Mouse (Mus musculus): ENCODE measurements around the gene Pnrc2. TPM values are rescaled to one million over a fixed set of nuclear protein-coding genes. Genes with fewer than 3 reads are reported as not detected.
A peak's percentile ranks its signal among the peaks of the same experiment; 100 is the strongest.

Pnrc2 gene
- polyA plus RNA-seq, 1 experiment from 2014 or later, result 224 TPM

- Histone ChIP-seq H3K9ac (ENCODE audit: low read length) (peak overlapping the region; percentile 88), H3K4me3 (ENCODE audit: low read length) (peak overlapping the region; percentile 91), H3K4me1 (replicated peaks; ENCODE audit: control insufficient read depth, insufficient read depth, low read length) (peaks cover 32% of the 10 kb centered on the region), H3K4me2 (ENCODE audit: low read depth, low read length) (peak overlapping the region; percentile 76), H3K36me3 (ENCODE audit: control insufficient read depth, insufficient read depth, low read length) (no peaks in the 10 kb centered on the region), H3K9me3 (ENCODE audit: control insufficient read depth, low read length) (no peaks in the 10 kb centered on the region), H3K27me3 (ENCODE audit: control insufficient read depth, insufficient read depth, low read depth, low read length) (no peaks in the 10 kb centered on the region), H3K27ac (ENCODE audit: low read length) (peak overlapping the region; percentile 99)
- under 1% methylated on average over 90 of the region's 91 CpGs for WGBS
- ATAC-seq (ENCODE audit: low read depth), result peak; percentile 73
Measured at GRCm38 (mm10) chr4:135856223-135857091, 17.2 kb downstream of the Pnrc2 start.

GRCm38 (mm10) chr4:135855536-135856222 lies 18.0 kb downstream of the Pnrc2 start, which contains the start of gene Srsf10:
Gene Srsf10 (plus strand): TSS chr4:135855747.
- peak within 1 kb of the TSS; percentile 95 for H3K9ac ChIP-seq (ENCODE audit: low read length)
- peak; percentile 96 for ATAC-seq (ENCODE audit: low read depth)
- peak within 1 kb of the TSS; percentile 91 for H3K4me3 ChIP-seq (ENCODE audit: low read length)
- peak within 1 kb of the TSS; percentile 89 for H3K4me2 ChIP-seq (ENCODE audit: low read depth, low read length)
- peaks cover 30% of the 10 kb centered on the region for H3K4me1 ChIP-seq (replicated peaks; ENCODE audit: control insufficient read depth, insufficient read depth, low read length)
- H3K27me3 ChIP-seq (ENCODE audit: control insufficient read depth, insufficient read depth, low read depth, low read length), result no peaks in the 10 kb centered on the region
- no peaks in the 10 kb centered on the region for H3K9me3 ChIP-seq (ENCODE audit: control insufficient read depth, low read length)
- WGBS, result 0% methylated on average over 66 of the region's 67 CpGs
- no peaks in the 10 kb centered on the region for H3K36me3 ChIP-seq (ENCODE audit: control insufficient read depth, insufficient read depth, low read length)
- H3K27ac ChIP-seq (ENCODE audit: low read length), result peak within 1 kb of the TSS; percentile 99

DNA sequence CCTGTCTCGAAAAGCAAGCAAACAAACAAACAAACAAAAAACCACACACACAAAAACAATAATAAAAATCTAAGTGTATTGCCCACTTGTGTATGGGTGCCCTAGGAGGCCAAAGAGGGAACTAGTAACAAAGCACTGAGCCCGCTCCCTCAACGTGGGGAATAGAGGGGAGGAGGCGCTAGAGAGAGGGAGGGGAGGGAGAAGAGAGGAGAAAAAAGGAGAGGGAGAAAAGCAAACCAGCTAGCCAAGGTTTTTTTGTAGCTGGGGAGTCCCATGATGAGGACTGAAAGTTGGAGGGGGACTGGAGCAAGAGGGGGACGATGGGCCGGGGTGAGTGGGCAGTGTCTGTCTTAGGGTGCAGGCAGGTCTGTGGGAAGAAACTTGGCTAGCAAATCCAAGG lies 18.6 kb downstream of the Pnrc2 start:
- Histone ChIP-seq H3K27me3 (ENCODE audit: control insufficient read depth, insufficient read depth, low read depth, low read length) (no peaks in the 10 kb centered on the region), H3K9me3 (ENCODE audit: control insufficient read depth, low read length) (no peaks in the 10 kb centered on the region), H3K9ac (ENCODE audit: low read length) (peak overlapping the region; percentile 95), H3K4me2 (ENCODE audit: low read depth, low read length) (peak overlapping the region; percentile 89), H3K4me1 (replicated peaks; ENCODE audit: control insufficient read depth, insufficient read depth, low read length) (peaks cover 27% of the 10 kb centered on the region), H3K36me3 (ENCODE audit: control insufficient read depth, insufficient read depth, low read length) (no peaks in the 10 kb centered on the region), H3K27ac (ENCODE audit: low read length) (peak overlapping the region; percentile 99), H3K4me3 (ENCODE audit: low read length) (peak overlapping the region; percentile 91)
- ATAC-seq (ENCODE audit: low read depth), result peak; percentile 16
- 4% methylated on average over 6 of the region's 6 CpGs for WGBS

GRCm38 (mm10) chr4:135854630-135855029 lies 19.0 kb downstream of the Pnrc2 start:
- 58% methylated on average over 11 of the region's 11 CpGs for WGBS
- H3K27ac ChIP-seq (ENCODE audit: low read length), result peak overlapping the region; percentile 99
- H3K27me3 ChIP-seq (ENCODE audit: control insufficient read depth, insufficient read depth, low read depth, low read length), result no peaks in the 10 kb centered on the region
- peak overlapping the region; percentile 89 for H3K4me2 ChIP-seq (ENCODE audit: low read depth, low read length)
- ATAC-seq (ENCODE audit: low read depth), result no peak
- peak overlapping the region; percentile 95 for H3K9ac ChIP-seq (ENCODE audit: low read length)
- H3K4me3 ChIP-seq (ENCODE audit: low read length), result peak overlapping the region; percentile 91
- peaks cover 23% of the 10 kb centered on the region for H3K4me1 ChIP-seq (replicated peaks; ENCODE audit: control insufficient read depth, insufficient read depth, low read length)
- H3K36me3 ChIP-seq (ENCODE audit: control insufficient read depth, insufficient read depth, low read length), result no peaks in the 10 kb centered on the region
- H3K9me3 ChIP-seq (ENCODE audit: control insufficient read depth, low read length), result no peaks in the 10 kb centered on the region

- Histone ChIP-seq H3K9ac (ENCODE audit: low read length) (peak overlapping the region; percentile 22; the same call in 1 of the 2 replicates), H3K36me3 (ENCODE audit: control insufficient read depth, insufficient read depth, low read length) (no peaks in the 10 kb centered on the region), H3K27ac (ENCODE audit: low read length) (peak overlapping the region; percentile 40; the same call in 1 of the 2 replicates), H3K4me3 (ENCODE audit: low read length) (no peak overlapping the region), H3K9me3 (ENCODE audit: control insufficient read depth, low read length) (no peaks in the 10 kb centered on the region), H3K4me2 (ENCODE audit: low read depth, low read length) (no peak overlapping the region), H3K27me3 (ENCODE audit: control insufficient read depth, insufficient read depth, low read depth, low read length) (no peaks in the 10 kb centered on the region), H3K4me1 (replicated peaks; ENCODE audit: control insufficient read depth, insufficient read depth, low read length) (peaks cover 18% of the 10 kb centered on the region)
- ATAC-seq (ENCODE audit: low read depth), result no peak
- 85% methylated on average over 14 of the region's 14 CpGs for WGBS
Measured at GRCm38 (mm10) chr4:135853987-135854546, 19.6 kb downstream of the Pnrc2 start.

DNA sequence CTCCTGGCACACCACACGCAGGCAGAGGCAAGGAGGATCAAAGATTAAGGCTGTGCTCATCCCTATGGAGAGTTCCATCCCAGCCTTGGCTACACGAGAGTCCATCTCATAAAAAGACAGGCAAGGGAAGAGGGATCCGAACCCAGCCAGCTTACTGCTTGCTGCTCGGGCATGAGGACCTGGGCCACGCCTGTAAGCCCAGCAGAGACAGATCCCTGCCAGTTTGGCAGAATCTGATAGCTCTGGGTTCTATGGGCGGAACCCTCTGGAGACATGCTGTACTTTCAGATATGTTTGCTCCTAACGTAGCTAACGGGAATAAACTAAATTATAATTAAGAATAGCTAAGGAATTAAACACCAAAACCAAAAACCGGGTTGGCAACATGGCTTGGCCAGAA lies 21.7 kb downstream of the Pnrc2 start:
- Histone ChIP-seq H3K27me3 (ENCODE audit: control insufficient read depth, insufficient read depth, low read depth, low read length) (no peaks in the 10 kb centered on the region), H3K9me3 (ENCODE audit: control insufficient read depth, low read length) (no peaks in the 10 kb centered on the region), H3K4me2 (ENCODE audit: low read depth, low read length) (no peak overlapping the region), H3K27ac (ENCODE audit: low read length) (no peak overlapping the region), H3K4me1 (replicated peaks; ENCODE audit: control insufficient read depth, insufficient read depth, low read length) (peaks cover 7% of the 10 kb centered on the region; the same call in 1 of the 2 replicates), H3K36me3 (ENCODE audit: control insufficient read depth, insufficient read depth, low read length) (no peaks in the 10 kb centered on the region), H3K4me3 (ENCODE audit: low read length) (no peak overlapping the region), H3K9ac (ENCODE audit: low read length) (no peak overlapping the region)
- no peak for ATAC-seq (ENCODE audit: low read depth)
- WGBS, result 80% methylated on average over 9 of the region's 9 CpGs

- peak overlapping the region; percentile 25; the same call in 1 of the 2 replicates for H3K9ac ChIP-seq (ENCODE audit: low read length)
Measured at GRCm38 (mm10) chr4:135850411-135851095, 23.1 kb downstream of the Pnrc2 start.

GRCm38 (mm10) chr4:135847581-135847980 lies 26.1 kb downstream of the Pnrc2 start:
- 0 out of 2 replicates have a peak, but pooled peaks cover 3% of the 10 kb centered on the region for H3K4me1 ChIP-seq (replicated peaks; ENCODE audit: control insufficient read depth, insufficient read depth, low read length)
- H3K27ac ChIP-seq (ENCODE audit: low read length), result no peak overlapping the region
- WGBS, result 42% methylated on average over 5 of the region's 5 CpGs
- no peaks in the 10 kb centered on the region for H3K27me3 ChIP-seq (ENCODE audit: control insufficient read depth, insufficient read depth, low read depth, low read length)
- H3K4me2 ChIP-seq (ENCODE audit: low read depth, low read length), result no peak overlapping the region
- no peak overlapping the region for H3K4me3 ChIP-seq (ENCODE audit: low read length)
- H3K9ac ChIP-seq (ENCODE audit: low read length), result no peak overlapping the region
- ATAC-seq (ENCODE audit: low read depth), result no peak
- H3K36me3 ChIP-seq (ENCODE audit: control insufficient read depth, insufficient read depth, low read length), result no peaks in the 10 kb centered on the region
- H3K9me3 ChIP-seq (ENCODE audit: control insufficient read depth, low read length), result peaks cover 4% of the 10 kb centered on the region

More at GRCm38 (mm10) chr4:135850411-135851095, 23.1 kb downstream of the Pnrc2 start:
- H3K4me1 ChIP-seq (replicated peaks; ENCODE audit: control insufficient read depth, insufficient read depth, low read length), result peaks cover 7% of the 10 kb centered on the region; the same call in 1 of the 2 replicates
- H3K9me3 ChIP-seq (ENCODE audit: control insufficient read depth, low read length), result no peaks in the 10 kb centered on the region
- no peak overlapping the region for H3K4me2 ChIP-seq (ENCODE audit: low read depth, low read length)
- no peak for ATAC-seq (ENCODE audit: low read depth)
- H3K27ac ChIP-seq (ENCODE audit: low read length), result no peak overlapping the region
- H3K4me3 ChIP-seq (ENCODE audit: low read length), result no peak overlapping the region
- 36% methylated on average over 13 of the region's 13 CpGs for WGBS
- no peaks in the 10 kb centered on the region for H3K36me3 ChIP-seq (ENCODE audit: control insufficient read depth, insufficient read depth, low read length)
- no peaks in the 10 kb centered on the region for H3K27me3 ChIP-seq (ENCODE audit: control insufficient read depth, insufficient read depth, low read depth, low read length)

Measured in lung, embryonic 16.5 days (tissue).